Mouse (Mus musculus) olfactory bulb, adult 2 months (tissue): ENCODE measurements around the gene Robo4.

ENCODE experiments used
- CTCF ChIP-seq: fragments of 200-500 bp; IDR thresholded peaks from 2 replicates; pipeline ENCODE4 v1.5.1; 2012; ENCODE audit warnings: low read depth, mild to moderate bottlenecking, low read length, moderate library complexity; ENCODE audit not compliant: insufficient read depth
- POLR2A ChIP-seq: fragments of 200-500 bp; IDR thresholded peaks from 2 replicates; pipeline ENCODE4 v1.6.1; 2012; ENCODE audit warnings: mild to moderate bottlenecking, low read depth, low read length, moderate library complexity; ENCODE audit not compliant: insufficient read depth

DNA sequence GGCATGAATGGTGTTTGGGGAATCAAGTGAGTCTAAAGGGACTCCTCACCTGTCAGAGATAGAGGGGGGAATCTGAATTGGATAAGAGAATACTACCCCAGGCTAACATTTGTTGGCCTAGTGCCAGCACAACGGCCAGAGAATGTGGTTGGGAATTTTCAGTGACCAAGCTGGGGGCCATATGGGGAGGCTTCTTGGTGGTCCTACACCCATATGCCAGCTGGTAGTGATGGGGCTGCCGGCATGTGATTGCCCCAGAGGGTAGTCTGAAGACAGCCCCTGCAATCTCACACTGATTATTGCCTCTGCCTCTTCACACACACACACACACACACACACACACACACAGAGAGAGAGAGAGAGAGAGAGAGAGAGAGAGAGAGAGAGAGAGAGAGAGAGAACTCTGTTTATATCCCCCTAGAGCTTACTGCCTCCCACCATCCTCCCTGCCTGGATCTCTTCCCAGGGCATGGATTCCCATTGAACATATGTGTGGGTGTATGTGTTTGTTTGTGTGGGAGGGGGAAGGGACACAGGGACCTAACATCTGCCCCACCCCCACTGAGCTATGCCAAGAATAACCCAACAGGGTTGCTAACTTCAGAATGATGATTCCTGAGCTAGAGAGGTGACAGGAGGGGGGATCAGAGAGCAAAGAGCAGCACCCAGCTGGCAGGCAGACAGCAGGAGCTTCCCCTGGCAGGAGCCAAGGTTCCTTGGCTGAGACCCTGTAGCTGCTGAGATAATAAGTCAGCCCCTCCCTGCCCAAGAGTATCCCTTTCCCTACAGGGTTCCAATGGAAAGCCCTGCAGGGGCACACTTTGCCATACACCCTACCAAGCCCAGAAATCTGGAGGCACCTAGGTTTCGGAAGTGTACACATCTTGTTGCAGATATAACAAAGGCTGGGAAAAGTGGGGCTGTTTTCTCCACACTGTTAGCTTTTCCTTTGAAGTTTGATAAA lies 36.4 kb downstream of the Robo4 start:
- TF ChIP-seq POLR2A (no peak), CTCF (no peak)
